Mouse (Mus musculus) Muller cell, postnatal 12 days (primary cell): ENCODE results near the gene Snph.
A peak's percentile ranks its signal among the peaks of the same experiment; 100 is the strongest.

Source experiments
- DNase-seq: peaks from one replicate; pipeline ENCODE4 v3.0.0-alpha.2; 2015; ENCODE audit errors: inconsistent ontology term

The Snph gene

GRCm38 (mm10) chr2:151602106-151602505 lies 30.3 kb downstream of the Snph start:
- no peak for DNase-seq

DNA sequence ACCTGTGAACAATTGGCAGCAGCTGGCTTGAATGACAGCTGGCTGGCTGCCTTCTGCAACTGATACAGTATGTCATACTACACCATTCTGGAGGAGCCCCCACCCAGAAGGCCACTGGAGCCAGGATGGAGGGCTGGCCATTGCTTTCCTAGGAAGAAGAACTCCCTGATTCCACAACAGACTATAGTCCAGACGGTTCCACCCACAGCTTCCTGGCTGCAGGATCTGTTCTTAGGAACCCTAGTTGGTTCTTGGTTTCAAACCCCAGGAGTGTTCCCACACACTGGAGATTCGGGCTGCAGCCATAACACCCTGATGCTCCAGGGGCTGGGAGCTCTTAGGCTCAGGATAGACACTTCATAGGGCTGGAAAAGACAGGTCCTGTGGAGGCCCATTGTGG lies 34.3 kb downstream of the Snph start:
- DNase-seq = no peak

DNA sequence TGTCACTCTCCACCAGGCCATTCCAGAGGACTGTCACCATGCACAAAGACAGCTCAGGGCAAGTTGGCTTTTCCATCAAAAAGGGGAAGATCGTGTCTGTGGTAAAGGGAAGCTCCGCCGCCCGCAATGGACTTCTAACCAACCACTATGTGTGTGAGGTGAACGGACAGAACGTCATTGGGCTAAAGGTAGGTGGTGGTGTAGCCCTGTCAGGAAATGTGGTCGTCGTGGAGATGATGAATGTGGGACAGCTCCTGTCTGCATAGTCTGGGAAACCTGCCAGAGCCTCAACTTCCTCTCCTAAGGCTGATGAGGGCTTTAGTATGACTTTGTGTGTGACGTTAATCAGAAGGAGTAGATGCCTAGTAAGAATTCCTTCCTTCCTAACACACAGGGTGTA lies 45.1 kb downstream of the Snph start:
- DNase-seq = no peak

DNA sequence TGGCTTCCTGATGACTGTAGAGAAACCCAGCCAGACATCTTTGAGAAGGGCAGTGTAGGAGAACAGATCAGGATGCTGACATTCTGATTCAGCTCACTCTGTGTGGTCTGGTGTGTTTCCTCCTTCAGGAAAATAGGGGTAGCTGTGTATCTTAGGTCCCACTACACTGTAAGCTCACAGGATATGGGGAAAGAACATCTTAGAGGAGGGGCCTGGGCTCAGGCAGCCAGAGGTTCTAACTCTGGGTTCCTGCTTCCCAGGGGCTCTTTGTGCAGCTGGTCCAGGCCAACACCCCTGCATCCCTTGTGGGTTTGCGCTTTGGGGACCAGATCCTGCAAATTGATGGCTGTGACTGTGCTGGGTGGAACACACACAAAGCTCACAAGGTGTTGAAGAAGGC lies 45.6 kb downstream of the Snph start:
- no peak for DNase-seq

DNA sequence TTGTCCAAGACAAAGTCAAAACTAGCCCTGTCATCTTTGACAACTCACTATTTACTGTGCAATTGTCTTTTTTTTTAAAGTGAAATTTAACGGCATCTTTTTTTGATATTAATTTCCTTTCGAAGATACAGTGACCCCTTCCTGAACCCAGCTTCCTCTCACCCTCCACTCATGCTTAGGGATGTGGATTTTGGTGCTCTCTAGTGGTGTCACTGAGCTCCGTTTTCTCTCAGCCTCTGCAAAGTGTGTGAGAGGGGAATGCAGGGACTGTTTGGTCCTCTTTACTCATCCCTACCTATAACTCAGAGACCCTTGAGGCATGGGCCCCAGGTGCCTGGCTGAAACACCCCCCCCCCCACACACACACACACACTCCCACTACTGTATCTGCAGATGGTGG lies 46.5 kb downstream of the Snph start:
- no peak for DNase-seq

DNA sequence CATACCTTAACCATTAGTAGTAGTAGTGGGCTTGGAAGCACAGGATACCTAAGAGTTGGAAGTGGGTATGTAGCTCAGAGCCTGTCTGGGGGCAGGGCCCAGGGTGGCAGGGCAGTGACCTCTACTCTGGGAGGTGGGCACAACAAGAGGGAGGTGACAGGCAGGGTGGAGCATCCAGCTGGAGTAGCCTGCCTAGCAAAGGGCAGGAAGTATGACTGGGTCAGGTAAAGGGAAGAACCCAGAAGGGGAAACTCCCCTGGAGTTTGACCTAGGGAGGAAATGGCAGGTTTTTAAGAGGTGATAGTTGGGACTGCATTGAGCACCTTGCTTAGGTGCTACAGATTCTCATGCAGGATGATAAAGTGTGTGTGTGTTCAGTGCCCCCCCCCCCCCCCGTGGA lies 51.4 kb downstream of the Snph start:
- no peak for DNase-seq

DNA sequence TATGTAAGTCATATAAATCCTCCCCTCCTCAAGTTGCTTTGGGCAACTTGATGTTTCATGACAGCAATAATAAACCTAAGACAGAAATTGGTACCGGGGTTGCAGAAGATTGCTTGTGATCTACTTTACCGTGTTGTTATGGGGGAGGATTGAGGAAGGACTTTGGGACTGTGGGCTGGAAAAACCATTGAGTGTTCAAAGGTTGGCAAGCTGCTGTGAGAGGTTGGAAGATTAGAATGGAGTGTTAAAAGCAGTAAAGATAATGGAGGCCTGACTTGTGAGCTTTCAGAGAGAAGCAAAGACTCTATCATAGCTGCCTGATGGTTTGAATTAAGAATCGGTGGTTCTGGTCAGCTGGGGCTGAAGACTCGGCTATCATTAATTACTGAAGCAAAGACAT lies 53.2 kb downstream of the Snph start:
- DNase-seq = no peak

GRCm38 (mm10) chr2:151575699-151576389 lies 56.5 kb downstream of the Snph start:
- DNase-seq = peak; percentile 76

- DNase-seq = peak; percentile 26
Measured at GRCm38 (mm10) chr2:151575119-151575698, 57.2 kb downstream of the Snph start.

- DNase-seq = no peak
Measured at GRCm38 (mm10) chr2:151574607-151575006, 57.8 kb downstream of the Snph start.

DNA sequence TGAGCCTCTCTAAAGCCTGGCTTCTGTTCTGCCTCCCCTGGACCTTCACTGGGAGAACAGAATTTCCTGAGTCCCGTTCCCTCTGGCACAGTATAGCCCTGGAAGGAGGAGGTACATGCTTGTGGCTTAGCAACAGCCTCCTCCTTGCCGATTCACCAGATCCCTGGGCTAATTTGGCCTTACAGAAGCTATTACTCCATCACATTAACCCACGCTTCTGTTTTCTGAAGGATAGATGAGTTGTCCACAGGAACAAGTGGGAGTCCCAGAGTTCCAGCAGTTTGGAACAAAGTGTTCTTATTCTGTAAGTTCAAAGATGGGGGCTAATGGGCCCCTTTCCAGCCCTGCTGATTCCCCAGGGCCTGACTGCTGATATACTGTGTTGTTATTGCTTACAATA lies 58.7 kb downstream of the Snph start:
- no peak for DNase-seq

GRCm38 (mm10) chr2:151571873-151572700 lies 60.3 kb downstream of the Snph start, which contains the start of gene Sdcbp2:
Sdcbp2 (plus strand) TSS chr2:151572622.
- DNase-seq = no peak

GRCm38 (mm10) chr2:151569452-151569851 lies 62.9 kb downstream of the Snph start:
- no peak for DNase-seq

GRCm38 (mm10) chr2:151566856-151567255 lies 65.5 kb downstream of the Snph start:
- no peak for DNase-seq

- no peak for DNase-seq
Measured at GRCm38 (mm10) chr2:151564986-151565385, 67.4 kb downstream of the Snph start.

GRCm38 (mm10) chr2:151564006-151564405 lies 68.4 kb downstream of the Snph start:
- DNase-seq = no peak

DNA sequence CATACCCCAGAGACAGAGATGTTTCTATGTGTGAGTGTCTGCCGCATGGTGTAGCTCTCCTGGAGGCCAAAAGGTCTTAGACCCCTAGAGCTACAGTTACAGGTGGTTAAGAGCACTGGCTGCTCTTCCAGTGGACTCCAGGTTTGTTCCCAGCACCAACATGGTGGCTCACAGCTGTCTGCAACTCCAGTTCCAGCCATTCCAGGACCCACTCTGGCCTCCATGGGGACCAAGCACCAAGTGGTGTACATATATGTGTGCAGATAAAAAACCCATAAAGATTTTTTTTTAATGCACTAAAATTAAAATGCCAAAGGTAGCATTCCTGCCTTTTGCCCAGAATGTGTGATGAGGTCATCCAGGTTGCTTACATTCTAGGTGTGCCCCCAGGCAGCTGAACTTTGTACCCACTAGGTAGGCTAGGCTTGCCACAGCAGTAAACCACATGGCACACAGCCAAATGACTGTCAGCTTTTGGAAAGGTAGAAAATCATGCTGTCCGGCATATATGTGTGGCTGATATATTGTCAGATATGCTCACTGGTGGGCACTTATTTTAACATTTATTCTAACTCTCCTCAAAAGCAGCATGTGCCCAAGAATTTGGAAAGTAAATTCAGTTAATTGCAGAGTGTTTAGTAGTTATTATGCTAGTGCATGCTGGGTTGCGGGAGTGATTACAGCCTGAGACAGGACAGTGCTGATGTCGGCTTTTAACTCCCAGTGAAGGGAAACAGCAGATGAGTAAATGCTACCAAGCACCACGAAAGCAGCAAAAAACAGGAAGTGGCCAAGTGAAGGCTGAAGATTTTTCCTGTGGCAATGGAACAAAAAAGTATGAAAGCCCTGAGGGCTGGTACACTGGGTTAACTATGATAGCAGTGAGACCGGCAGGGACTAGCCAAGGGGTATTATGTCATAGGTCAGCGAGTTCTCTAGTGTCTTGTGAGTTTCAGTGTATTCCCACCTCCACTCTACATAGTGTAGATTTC lies 69.2 kb downstream of the Snph start:
- DNase-seq = no peak

GRCm38 (mm10) chr2:151549615-151550121 lies 82.7 kb downstream of the Snph start:
- DNase-seq = no peak

- no peak for DNase-seq
Measured at GRCm38 (mm10) chr2:151546571-151546970, 85.8 kb downstream of the Snph start.

DNA sequence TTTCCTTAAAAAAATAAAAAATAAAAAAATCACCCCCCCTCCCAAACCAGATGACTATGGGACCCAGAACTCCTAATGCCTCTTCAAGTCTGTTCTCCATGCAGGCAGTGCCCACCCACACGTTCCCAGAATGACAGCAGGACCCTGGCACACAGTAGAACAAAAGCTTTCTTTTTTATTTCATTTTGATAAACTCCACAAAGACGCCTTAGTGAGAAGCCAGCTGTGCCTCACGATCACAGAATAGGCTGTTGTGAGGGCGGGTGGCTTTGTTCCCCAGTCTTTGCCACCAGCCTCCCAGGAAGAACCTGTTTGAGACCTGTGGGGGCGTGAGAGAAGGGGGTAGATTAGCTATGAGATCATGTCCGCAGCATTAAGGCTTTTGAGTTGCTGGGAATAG lies 87.7 kb downstream of the Snph start:
- no peak for DNase-seq
